Mouse (Mus musculus): ENCODE measurements around the gene A830031A19Rik. TPM values are rescaled to one million over a fixed set of nuclear protein-coding genes. Genes with fewer than 3 reads are reported as not detected.

The A830031A19Rik gene
- polyA plus RNA-seq, 1 experiment from 2014 or later, result not detected

DNA sequence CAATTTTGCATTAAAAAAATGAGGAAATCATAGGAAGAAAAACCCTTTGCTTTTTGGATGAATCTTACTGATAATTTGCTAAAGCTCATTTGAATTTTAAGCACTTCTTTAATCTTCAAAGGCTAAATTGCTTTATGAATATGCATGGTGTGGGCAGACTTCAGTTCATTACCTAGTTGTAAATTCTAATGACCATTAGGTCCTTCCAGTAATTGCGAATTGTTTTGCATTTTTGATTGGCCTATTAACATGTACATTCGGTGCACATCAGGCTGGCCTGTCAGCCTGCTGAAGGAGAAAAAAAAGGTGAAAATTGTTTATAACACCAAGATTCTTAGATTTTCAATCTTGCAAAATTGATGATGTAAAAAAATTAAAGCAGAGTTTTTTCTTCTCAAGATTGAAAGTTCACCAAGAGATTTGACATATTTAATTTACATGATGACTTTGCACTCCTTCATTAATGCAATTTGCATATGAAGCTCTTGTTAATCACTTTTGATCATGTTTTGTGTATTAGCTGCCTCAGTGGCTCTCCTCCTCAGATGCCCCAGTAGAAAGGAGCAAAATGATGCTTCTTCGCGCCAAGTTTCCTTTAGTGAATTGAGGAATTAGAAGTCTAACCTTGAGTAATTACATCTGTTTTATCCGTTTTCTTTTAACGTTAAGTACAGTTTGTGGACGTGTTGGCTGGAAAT, 21.0 kb upstream of the A830031A19Rik start:
- Histone ChIP-seq H3K9me3 (no peaks in the 10 kb centered on the region), H3K27ac (peak overlapping the region; percentile 77; the same call in 1 of the 2 replicates), H3K4me1 (peaks cover 78% of the 10 kb centered on the region), H3K9ac (peak overlapping the region; percentile 44; the same call in 1 of the 2 replicates), H3K36me3 (0 out of 2 replicates have a peak, but pooled peaks cover 4% of the 10 kb centered on the region), H3K27me3 (no peaks in the 10 kb centered on the region), H3K4me3 (no peak overlapping the region), H3K4me2 (peak overlapping the region; percentile 40; the same call in 1 of the 2 replicates)
- no peak for ATAC-seq (ENCODE audit: insufficient number of reproducible peaks, insufficient read depth, low FRiP score, low TSS enrichment, low read depth)
- 68% methylated on average over 7 of the region's 7 CpGs for WGBS

DNA sequence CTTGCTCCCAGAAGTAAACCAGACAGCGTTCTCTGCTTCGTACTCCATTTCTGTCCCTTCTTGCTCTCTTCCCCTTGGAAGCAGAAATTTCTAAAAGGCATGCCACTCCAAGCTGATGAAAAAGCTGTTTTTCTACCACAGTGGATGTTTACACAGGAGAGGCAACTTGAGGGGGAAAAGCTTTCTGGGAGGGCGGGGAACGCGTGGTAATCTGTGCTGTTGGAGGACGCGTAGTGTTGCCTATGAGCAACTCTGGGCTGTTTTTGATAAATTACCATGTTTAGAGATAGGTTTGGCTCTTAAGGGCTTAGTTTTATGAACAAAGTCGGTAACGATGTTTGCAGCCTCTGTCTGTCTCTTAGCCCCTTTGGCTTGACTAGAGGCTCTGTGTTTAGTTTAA, 20.4 kb upstream of the A830031A19Rik start:
- H3K9me3 ChIP-seq, result no peaks in the 10 kb centered on the region
- 0 out of 2 replicates have a peak, but pooled peaks cover 4% of the 10 kb centered on the region for H3K36me3 ChIP-seq
- no peak for ATAC-seq (ENCODE audit: insufficient number of reproducible peaks, insufficient read depth, low FRiP score, low TSS enrichment, low read depth)
- H3K4me2 ChIP-seq, result peak overlapping the region; percentile 40
- H3K27me3 ChIP-seq, result no peaks in the 10 kb centered on the region
- H3K9ac ChIP-seq, result peak overlapping the region; percentile 44; the same call in 1 of the 2 replicates
- H3K27ac ChIP-seq, result peak overlapping the region; percentile 77
- 30% methylated on average over 9 of the region's 9 CpGs for WGBS
- H3K4me3 ChIP-seq, result peak overlapping the region; percentile 12; the same call in 1 of the 2 replicates
- H3K4me1 ChIP-seq, result peaks cover 76% of the 10 kb centered on the region

DNA sequence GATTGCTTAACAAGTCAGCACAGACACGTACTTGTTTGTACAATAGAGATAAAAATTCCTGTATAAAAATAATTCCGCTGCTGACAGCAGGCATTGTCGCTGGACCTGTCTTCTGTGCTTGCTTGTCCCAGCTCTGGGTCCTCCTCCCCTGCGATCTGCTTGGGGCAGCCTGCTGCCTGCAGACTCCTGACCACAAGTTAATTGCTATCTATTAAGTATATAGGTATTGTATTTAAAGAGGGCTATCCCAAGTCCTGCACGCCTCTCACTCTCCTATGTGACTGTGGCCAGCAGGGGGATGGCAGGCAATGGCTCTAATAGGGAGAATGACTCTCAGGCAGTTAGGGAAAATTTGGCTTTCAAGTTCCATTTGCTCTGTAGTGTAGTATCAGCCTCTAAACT, 19.2 kb upstream of the A830031A19Rik start:
- Histone ChIP-seq H3K4me3 (no peak overlapping the region), H3K27ac (no peak overlapping the region), H3K9ac (no peak overlapping the region), H3K36me3 (peaks cover 14% of the 10 kb centered on the region; the same call in 1 of the 2 replicates), H3K4me1 (peaks cover 80% of the 10 kb centered on the region), H3K27me3 (no peaks in the 10 kb centered on the region), H3K4me2 (no peak overlapping the region), H3K9me3 (no peaks in the 10 kb centered on the region)
- no peak for ATAC-seq (ENCODE audit: insufficient number of reproducible peaks, insufficient read depth, low FRiP score, low TSS enrichment, low read depth)
- 42% methylated on average over 5 of the region's 5 CpGs for WGBS

DNA sequence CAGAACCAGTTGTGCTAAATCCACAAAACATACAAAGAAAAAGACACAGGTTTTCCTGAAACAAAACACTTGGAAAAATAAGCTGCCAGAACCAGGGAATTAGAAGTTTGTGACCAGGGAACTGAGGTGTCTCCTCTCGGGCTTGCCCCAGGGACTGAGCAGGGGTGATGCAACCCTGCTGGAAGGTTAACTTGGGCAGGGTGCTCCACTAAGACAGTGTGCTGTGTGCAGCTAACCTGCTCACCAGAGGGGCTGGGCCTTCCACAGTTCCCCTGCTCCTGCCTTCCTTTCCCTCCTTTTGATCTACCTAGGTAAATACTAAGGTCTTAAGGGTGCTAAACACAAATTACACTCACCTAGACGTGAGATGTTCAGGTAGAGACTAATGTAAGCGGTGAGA, 17.8 kb upstream of the A830031A19Rik start:
- no peaks in the 10 kb centered on the region for H3K9me3 ChIP-seq
- H3K36me3 ChIP-seq, result peaks cover 28% of the 10 kb centered on the region
- no peak overlapping the region for H3K4me2 ChIP-seq
- no peaks in the 10 kb centered on the region for H3K27me3 ChIP-seq
- H3K4me3 ChIP-seq, result no peak overlapping the region
- H3K9ac ChIP-seq, result no peak overlapping the region
- 45% methylated on average over 3 of the region's 3 CpGs for WGBS
- H3K27ac ChIP-seq, result peak overlapping the region; percentile 49
- no peak for ATAC-seq (ENCODE audit: insufficient number of reproducible peaks, insufficient read depth, low FRiP score, low TSS enrichment, low read depth)
- H3K4me1 ChIP-seq, result peaks cover 80% of the 10 kb centered on the region

DNA sequence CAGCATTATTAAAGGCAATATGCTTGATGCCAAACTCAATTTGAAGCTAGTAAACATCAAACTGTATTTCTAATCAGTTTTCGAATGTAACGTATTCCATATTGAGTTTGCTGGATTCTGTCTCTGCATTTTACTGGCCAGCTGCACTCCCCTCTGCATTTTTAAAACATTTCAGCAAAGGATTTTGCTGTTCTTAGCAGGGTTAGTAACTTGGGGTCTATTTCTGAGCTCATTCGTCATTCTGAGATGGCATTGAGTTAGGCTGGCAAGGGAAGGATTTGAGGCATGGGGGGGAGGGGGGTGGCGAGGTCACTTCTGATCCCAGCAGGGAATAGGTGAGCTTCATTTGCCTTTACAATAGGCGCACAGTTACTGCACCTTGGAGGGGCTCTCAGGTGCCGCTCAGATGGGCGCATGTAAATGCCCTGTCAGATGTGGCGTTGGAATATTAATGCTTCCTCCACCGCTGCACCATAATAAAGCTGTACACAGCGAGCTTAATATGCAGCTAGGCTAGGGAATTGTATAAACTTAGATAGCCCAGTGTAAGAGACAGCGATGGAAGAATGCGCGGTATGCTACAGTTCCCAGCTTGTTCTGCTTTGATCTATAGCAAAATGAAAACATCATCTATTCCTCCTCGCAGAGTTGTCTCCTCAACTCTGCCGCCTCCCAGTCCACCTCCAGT, 16.7 kb upstream of the A830031A19Rik start:
- H3K9me3 ChIP-seq, result no peaks in the 10 kb centered on the region
- H3K9ac ChIP-seq, result no peak overlapping the region
- H3K27ac ChIP-seq, result peak overlapping the region; percentile 73
- H3K4me2 ChIP-seq, result peak overlapping the region; percentile 48
- H3K36me3 ChIP-seq, result peaks cover 39% of the 10 kb centered on the region
- peaks cover 80% of the 10 kb centered on the region for H3K4me1 ChIP-seq
- ATAC-seq (ENCODE audit: insufficient number of reproducible peaks, insufficient read depth, low FRiP score, low TSS enrichment, low read depth), result peak; percentile 52; the same call in 1 of the 2 replicates
- WGBS, result 19% methylated on average over 15 of the region's 15 CpGs
- no peaks in the 10 kb centered on the region for H3K27me3 ChIP-seq
- 0 out of 2 replicates have a peak overlapping the region, but pooled peaks have one; percentile 15 for H3K4me3 ChIP-seq

DNA sequence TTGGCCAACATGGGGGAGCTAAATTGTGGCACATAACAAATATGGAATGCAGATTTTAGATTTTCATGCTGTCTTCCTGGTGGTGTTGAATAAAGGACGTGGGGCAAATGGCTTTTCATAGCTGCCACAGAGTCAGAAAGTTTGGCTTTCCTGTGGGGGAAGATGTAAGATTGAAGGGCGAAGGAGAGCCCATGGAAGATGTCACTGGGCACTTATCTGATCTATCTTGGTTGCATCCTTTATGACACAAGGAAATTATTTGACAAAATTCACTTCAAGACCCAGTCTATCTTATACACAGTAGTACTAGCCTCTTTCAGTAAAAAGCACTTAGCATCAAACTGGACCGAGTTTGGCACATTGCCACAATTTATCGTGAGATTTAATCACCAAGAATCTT, 15.6 kb upstream of the A830031A19Rik start:
- no peak for ATAC-seq (ENCODE audit: insufficient number of reproducible peaks, insufficient read depth, low FRiP score, low TSS enrichment, low read depth)
- Histone ChIP-seq H3K4me1 (peaks cover 84% of the 10 kb centered on the region), H3K4me3 (no peak overlapping the region), H3K36me3 (peaks cover 50% of the 10 kb centered on the region), H3K9me3 (no peaks in the 10 kb centered on the region), H3K27ac (no peak overlapping the region), H3K9ac (no peak overlapping the region), H3K4me2 (no peak overlapping the region), H3K27me3 (no peaks in the 10 kb centered on the region)
- 53% methylated on average over 4 of the region's 4 CpGs for WGBS

DNA sequence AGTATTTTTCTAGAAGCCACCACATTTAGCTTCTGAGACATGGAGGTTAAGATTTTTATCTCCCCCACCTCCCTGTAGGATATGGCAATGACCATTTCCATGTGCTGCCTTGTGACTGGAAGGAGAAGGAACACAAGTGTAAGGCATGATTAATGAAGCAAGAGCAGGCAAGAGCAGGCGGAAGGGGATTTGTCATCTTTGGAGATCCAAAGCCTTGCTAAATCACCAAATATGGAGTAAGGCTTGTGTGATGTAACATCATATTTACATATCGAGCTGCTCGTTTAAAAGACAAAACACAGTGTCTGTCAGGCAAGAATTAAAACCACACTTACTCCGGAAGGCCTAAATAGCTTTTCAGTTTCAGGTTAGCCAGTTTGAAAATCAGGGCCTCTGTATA, 12.2 kb upstream of the A830031A19Rik start:
- no peak overlapping the region for H3K4me3 ChIP-seq
- no peaks in the 10 kb centered on the region for H3K27me3 ChIP-seq
- 46% methylated on average over 4 of the region's 4 CpGs for WGBS
- no peak overlapping the region for H3K9ac ChIP-seq
- no peak for ATAC-seq (ENCODE audit: insufficient number of reproducible peaks, insufficient read depth, low FRiP score, low TSS enrichment, low read depth)
- peaks cover 79% of the 10 kb centered on the region for H3K4me1 ChIP-seq
- peak overlapping the region; percentile 44; the same call in 1 of the 2 replicates for H3K27ac ChIP-seq
- H3K36me3 ChIP-seq, result peaks cover 49% of the 10 kb centered on the region
- 0 out of 2 replicates have a peak overlapping the region, but pooled peaks have one; percentile 9 for H3K4me2 ChIP-seq
- H3K9me3 ChIP-seq, result no peaks in the 10 kb centered on the region

DNA sequence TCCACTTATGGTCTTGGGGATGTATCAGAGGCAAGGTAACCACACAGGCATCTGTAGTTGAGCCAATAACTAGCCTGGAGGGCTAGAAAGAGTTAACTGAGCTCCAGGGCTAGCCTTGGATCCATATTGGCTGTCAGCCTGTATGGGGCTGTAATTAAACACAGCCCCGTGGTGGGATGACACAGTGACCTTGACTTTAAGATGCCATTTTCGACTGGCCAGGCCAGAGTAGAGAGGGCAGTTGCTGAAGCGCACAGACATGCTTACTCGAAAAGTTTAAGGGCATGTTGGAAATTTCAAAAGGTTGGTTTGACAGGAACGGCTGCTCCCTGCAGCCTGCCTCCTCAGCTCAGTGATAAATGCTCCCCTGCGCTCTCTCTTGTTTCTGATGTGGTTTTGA, 11.1 kb upstream of the A830031A19Rik start:
- Histone ChIP-seq H3K4me3 (no peak overlapping the region), H3K27ac (0 out of 2 replicates have a peak overlapping the region, but pooled peaks have one; percentile 9), H3K27me3 (no peaks in the 10 kb centered on the region), H3K9me3 (no peaks in the 10 kb centered on the region), H3K4me2 (peak overlapping the region; percentile 5; the same call in 1 of the 2 replicates), H3K4me1 (peaks cover 72% of the 10 kb centered on the region), H3K9ac (0 out of 2 replicates have a peak overlapping the region, but pooled peaks have one; percentile 12), H3K36me3 (peaks cover 49% of the 10 kb centered on the region)
- ATAC-seq (ENCODE audit: insufficient number of reproducible peaks, insufficient read depth, low FRiP score, low TSS enrichment, low read depth), result no peak
- WGBS, result 29% methylated on average over 6 of the region's 6 CpGs

DNA sequence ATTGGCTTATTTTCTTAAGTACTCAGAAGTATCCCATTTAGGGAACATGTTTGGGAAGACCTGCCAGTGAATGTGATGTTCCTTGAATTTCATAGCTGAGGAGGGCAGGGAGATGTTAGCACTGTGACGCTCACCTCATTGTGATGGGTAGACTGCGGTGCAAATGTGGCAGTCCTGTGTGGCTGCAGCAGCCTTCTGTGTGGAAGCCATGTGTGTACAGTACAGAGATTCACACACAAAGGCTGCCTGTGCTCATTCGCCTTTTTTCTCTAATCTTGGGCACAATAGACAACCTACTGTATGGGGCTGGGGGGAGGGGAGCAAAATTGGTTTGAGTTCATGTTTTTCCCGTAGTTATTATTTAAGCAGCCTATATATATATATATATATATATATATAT, 9.7 kb upstream of the A830031A19Rik start:
- H3K27me3 ChIP-seq, result no peaks in the 10 kb centered on the region
- no peaks in the 10 kb centered on the region for H3K9me3 ChIP-seq
- ATAC-seq (ENCODE audit: insufficient number of reproducible peaks, insufficient read depth, low FRiP score, low TSS enrichment, low read depth), result no peak
- WGBS, result 39% methylated on average over 4 of the region's 4 CpGs
- no peak overlapping the region for H3K27ac ChIP-seq
- peaks cover 60% of the 10 kb centered on the region for H3K4me1 ChIP-seq
- no peak overlapping the region for H3K4me3 ChIP-seq
- peak overlapping the region; percentile 44 for H3K4me2 ChIP-seq
- peaks cover 43% of the 10 kb centered on the region for H3K36me3 ChIP-seq
- no peak overlapping the region for H3K9ac ChIP-seq

DNA sequence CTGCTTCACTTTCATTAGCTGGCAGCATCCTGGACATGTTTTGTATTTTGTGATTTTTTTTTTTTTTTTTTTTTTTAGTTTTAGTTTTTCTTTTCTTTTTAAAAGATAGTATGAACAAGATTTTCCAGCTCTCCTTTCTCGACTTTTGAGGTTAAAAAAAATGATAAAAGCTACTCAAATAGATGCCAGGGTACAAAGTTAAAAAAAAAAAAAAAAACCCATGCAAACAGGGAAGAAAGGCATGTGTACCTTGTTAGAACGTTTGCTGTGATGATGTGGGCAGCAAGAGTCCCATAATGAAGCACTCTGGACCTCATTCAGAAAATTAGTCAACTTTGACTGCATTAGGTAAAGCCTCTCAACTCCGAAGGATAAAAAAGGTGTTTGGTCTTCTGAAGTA, 9.2 kb upstream of the A830031A19Rik start:
- H3K9me3 ChIP-seq, result no peaks in the 10 kb centered on the region
- peaks cover 40% of the 10 kb centered on the region for H3K36me3 ChIP-seq
- H3K4me2 ChIP-seq, result peak overlapping the region; percentile 94
- H3K4me1 ChIP-seq, result peaks cover 54% of the 10 kb centered on the region
- WGBS, result 26% methylated on average over 3 of the region's 3 CpGs
- H3K4me3 ChIP-seq, result peak overlapping the region; percentile 85; the same call in 1 of the 2 replicates
- H3K9ac ChIP-seq, result no peak overlapping the region; the same call in 1 of the 2 replicates
- H3K27me3 ChIP-seq, result no peaks in the 10 kb centered on the region
- no peak overlapping the region for H3K27ac ChIP-seq
- no peak for ATAC-seq (ENCODE audit: insufficient number of reproducible peaks, insufficient read depth, low FRiP score, low TSS enrichment, low read depth)

DNA sequence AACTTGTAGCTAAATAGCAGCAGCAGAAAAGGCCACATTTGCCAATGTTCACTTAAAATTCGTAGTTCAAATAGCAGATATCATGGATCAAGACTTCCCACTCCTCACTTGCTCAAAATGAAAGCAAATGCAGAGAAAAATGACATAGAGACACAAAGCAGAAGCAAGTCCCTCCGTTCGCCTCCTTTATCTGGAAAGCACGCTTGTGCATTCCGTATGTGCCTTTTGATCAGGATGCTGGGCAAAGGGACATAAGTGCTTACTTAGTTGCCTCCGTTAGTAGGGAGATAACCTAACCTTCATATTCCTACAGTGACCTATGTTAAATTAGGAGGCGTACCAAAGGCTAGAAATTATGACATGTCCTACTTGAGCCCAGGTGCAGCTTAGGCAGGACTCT, 8.6 kb upstream of the A830031A19Rik start:
- peak overlapping the region; percentile 70 for H3K9ac ChIP-seq
- WGBS, result 36% methylated on average over 7 of the region's 7 CpGs
- H3K27ac ChIP-seq, result peak overlapping the region; percentile 12

More for the DNA sequence above, 8.6 kb upstream of the A830031A19Rik start:
- peak overlapping the region; percentile 85 for H3K4me3 ChIP-seq
- no peaks in the 10 kb centered on the region for H3K27me3 ChIP-seq
- H3K36me3 ChIP-seq, result peaks cover 34% of the 10 kb centered on the region
- no peaks in the 10 kb centered on the region for H3K9me3 ChIP-seq
- H3K4me2 ChIP-seq, result peak overlapping the region; percentile 94
- peaks cover 49% of the 10 kb centered on the region for H3K4me1 ChIP-seq
- ATAC-seq (ENCODE audit: insufficient number of reproducible peaks, insufficient read depth, low FRiP score, low TSS enrichment, low read depth), result no peak

All from embryonic facial prominence, embryonic 13.5 days (tissue).